Mouse (Mus musculus) heart, embryonic 13.5 days (tissue): Measurements from ENCODE around the gene Zfp111. TPM values are rescaled to one million over a fixed set of nuclear protein-coding genes. Genes with fewer than 3 reads are reported as not detected.

ENCODE experiments used
- polyA plus RNA-seq: library from polyadenylated mRNA; unstranded; fragments of >200 nt; fragmentation: Nextera tagmentation; extraction: Ambion mirVana; gene quantifications from 2 replicates; pipeline ENCODE4 v1.2.1, GENCODE M21; 2015

Zfp111 gene
- polyA plus RNA-seq, 1 experiment from 2014 or later, result 6.8 TPM

Other genes starting within 250 kb of the Zfp111 start
- gene Vmn1r181, start 236.8 kb downstream of the Zfp111 start, polyA plus RNA-seq, result not detected in 2 replicates
- gene V1rd19, start 209.8 kb downstream of the Zfp111 start, polyA plus RNA-seq, result not detected in 2 replicates
- not detected in 2 replicates for gene Vmn1r183, start 158.2 kb downstream of the Zfp111 start, polyA plus RNA-seq
- gene Zfp180, start 129.5 kb downstream of the Zfp111 start, polyA plus RNA-seq, result 13.0 and 14.9 TPM in 2 replicates
- gene Zfp112, start 99.1 kb downstream of the Zfp111 start, polyA plus RNA-seq, result 4.5 and 5.4 TPM in 2 replicates
- gene Zfp235, start 77.3 kb downstream of the Zfp111 start, polyA plus RNA-seq, result 5.9 and 9.1 TPM in 2 replicates
- 3.1 and 3.2 TPM in 2 replicates for gene Zfp114, start 36.4 kb downstream of the Zfp111 start, polyA plus RNA-seq
- gene Zfp109, start 26.1 kb upstream of the Zfp111 start, polyA plus RNA-seq, result 3.0 and 3.1 TPM in 2 replicates
- gene Zfp108, start 43.4 kb upstream of the Zfp111 start, polyA plus RNA-seq, result 2.3 TPM in 2 replicates
- gene Zfp93, start 59.0 kb upstream of the Zfp111 start, polyA plus RNA-seq, result 4.6 and 4.8 TPM in 2 replicates
- 14.5 and 18.7 TPM in 2 replicates for gene Zfp61, start 89.8 kb upstream of the Zfp111 start, polyA plus RNA-seq
- gene Zfp94, start 105.2 kb upstream of the Zfp111 start, polyA plus RNA-seq, result 4.5 and 4.6 TPM in 2 replicates
- gene Tescl, start 122.5 kb upstream of the Zfp111 start, polyA plus RNA-seq, result not detected in 2 replicates
- gene Lypd5, start 137.8 kb upstream of the Zfp111 start, polyA plus RNA-seq, result not detected in 2 replicates
- gene Kcnn4, start 158.8 kb upstream of the Zfp111 start, polyA plus RNA-seq, result 2.9 and 5.3 TPM in 2 replicates
- 18.1 and 19.3 TPM in 2 replicates for gene Smg9, start 188.2 kb upstream of the Zfp111 start, polyA plus RNA-seq
- gene Irgc1, start 240.9 kb upstream of the Zfp111 start, polyA plus RNA-seq, result not detected in 2 replicates